Mouse (Mus musculus) c-Kit-negative CD71-positive TER-119-positive erythroid progenitor cells, embryonic 14.5 days (primary cell): ENCODE data around the gene Meis2.

ENCODE experiments used
- DNase-seq: peaks from one replicate; pipeline ENCODE4 v3.0.0-alpha.2; 2013; ENCODE audit warnings: low read depth, low spot score

The Meis2 gene

GRCm38 (mm10) chr2:115901007-115901406, 164.6 kb downstream of the Meis2 start:
- DNase-seq, result no peak

GRCm38 (mm10) chr2:115897559-115897958, 168.1 kb downstream of the Meis2 start:
- DNase-seq, result no peak

- no peak for DNase-seq
These were observed 168.6 kb downstream of the Meis2 start for GRCm38 (mm10) chr2:115897001-115897400.

- no peak for DNase-seq
These were observed 169.9 kb downstream of the Meis2 start for GRCm38 (mm10) chr2:115895717-115896116.

GRCm38 (mm10) chr2:115895256-115895655, 170.4 kb downstream of the Meis2 start:
- no peak for DNase-seq

GRCm38 (mm10) chr2:115893113-115893512, 172.5 kb downstream of the Meis2 start:
- DNase-seq, result no peak

- no peak for DNase-seq
These were observed 174.9 kb downstream of the Meis2 start for GRCm38 (mm10) chr2:115890715-115891114.

- no peak for DNase-seq
These were observed 175.6 kb downstream of the Meis2 start for GRCm38 (mm10) chr2:115890030-115890429.

- no peak for DNase-seq
These were observed 176.4 kb downstream of the Meis2 start for GRCm38 (mm10) chr2:115889212-115889611.

GRCm38 (mm10) chr2:115888336-115889077, 177.1 kb downstream of the Meis2 start:
- DNase-seq, result no peak

GRCm38 (mm10) chr2:115887631-115888030, 178.0 kb downstream of the Meis2 start:
- DNase-seq, result no peak

GRCm38 (mm10) chr2:115884184-115884583, 181.5 kb downstream of the Meis2 start:
- no peak for DNase-seq

GRCm38 (mm10) chr2:115883520-115883919, 182.1 kb downstream of the Meis2 start:
- no peak for DNase-seq

- no peak for DNase-seq
These were observed 189.7 kb downstream of the Meis2 start for GRCm38 (mm10) chr2:115875802-115876531.

- DNase-seq, result no peak
These were observed 192.8 kb downstream of the Meis2 start for GRCm38 (mm10) chr2:115872851-115873250.

- no peak for DNase-seq
These were observed 195.7 kb downstream of the Meis2 start for GRCm38 (mm10) chr2:115869966-115870365.

- no peak for DNase-seq
These were observed 204.9 kb downstream of the Meis2 start for GRCm38 (mm10) chr2:115860600-115861347.

- no peak for DNase-seq
These were observed 205.5 kb downstream of the Meis2 start for GRCm38 (mm10) chr2:115860141-115860480.

GRCm38 (mm10) chr2:115859371-115860140, 206.1 kb downstream of the Meis2 start:
- no peak for DNase-seq

- no peak for DNase-seq
These were observed 206.7 kb downstream of the Meis2 start for GRCm38 (mm10) chr2:115858927-115859326.

GRCm38 (mm10) chr2:115858246-115858645, 207.4 kb downstream of the Meis2 start:
- no peak for DNase-seq
